Mouse (Mus musculus) kidney, adult 11 months (tissue): ENCODE measurements around the gene Dmrtc2.
"Not testable (repeated sequence)": the region's sequence is repeated elsewhere in the genome, so short reads cannot be mapped to it uniquely, and the experiment has no call there.

Experiments
- DNase-seq: peaks from one replicate; pipeline ENCODE4 v3.0.0; 2022

The Dmrtc2 gene

GRCm38 (mm10) chr7:24869532-24870165 is at the start of gene Dmrtc2, which contains the start of gene Lypd4:
Gene Dmrtc2 (plus strand): TSS chr7:24870057.
Gene Lypd4 (minus strand): TSS chr7:24869941.
- DNase-seq = no peak

GRCm38 (mm10) chr7:24824452-24824851 is 45.4 kb upstream of the Dmrtc2 start:
- DNase-seq = no peak

- DNase-seq = no peak
These were observed 42.7 kb upstream of the Dmrtc2 start for GRCm38 (mm10) chr7:24827181-24827580.

- not testable (repeated sequence) for DNase-seq
These were observed 31.0 kb upstream of the Dmrtc2 start for GRCm38 (mm10) chr7:24838732-24839409.

- DNase-seq = no peak
These were observed 30.4 kb upstream of the Dmrtc2 start for GRCm38 (mm10) chr7:24839410-24839808.

- no peak for DNase-seq
These were observed 29.5 kb upstream of the Dmrtc2 start for GRCm38 (mm10) chr7:24840331-24840730.

- DNase-seq = no peak
These were observed 28.8 kb upstream of the Dmrtc2 start for GRCm38 (mm10) chr7:24841009-24841408.

GRCm38 (mm10) chr7:24844144-24844543 is 25.7 kb upstream of the Dmrtc2 start:
- DNase-seq = no peak

GRCm38 (mm10) chr7:24845181-24845580 is 24.7 kb upstream of the Dmrtc2 start:
- DNase-seq = no peak

GRCm38 (mm10) chr7:24845713-24846112 is 24.1 kb upstream of the Dmrtc2 start:
- DNase-seq = no peak

GRCm38 (mm10) chr7:24846576-24846975 is 23.3 kb upstream of the Dmrtc2 start:
- DNase-seq = not testable (repeated sequence)

GRCm38 (mm10) chr7:24850162-24850561 is 19.7 kb upstream of the Dmrtc2 start:
- peak; percentile 9 for DNase-seq

GRCm38 (mm10) chr7:24850899-24851303 is 19.0 kb upstream of the Dmrtc2 start:
- DNase-seq = peak; percentile 10

- no peak for DNase-seq
These were observed 18.1 kb upstream of the Dmrtc2 start for GRCm38 (mm10) chr7:24851596-24852325.

GRCm38 (mm10) chr7:24852557-24853232 is 17.2 kb upstream of the Dmrtc2 start:
- DNase-seq = no peak

- no peak for DNase-seq
These were observed 16.7 kb upstream of the Dmrtc2 start for GRCm38 (mm10) chr7:24853233-24853563.

- DNase-seq = no peak
These were observed 16.2 kb upstream of the Dmrtc2 start for GRCm38 (mm10) chr7:24853695-24854094.

GRCm38 (mm10) chr7:24856460-24857120 is 13.3 kb upstream of the Dmrtc2 start:
- DNase-seq = no peak

GRCm38 (mm10) chr7:24859234-24859633 is 10.6 kb upstream of the Dmrtc2 start:
- DNase-seq = no peak

GRCm38 (mm10) chr7:24861913-24862312 is 7.9 kb upstream of the Dmrtc2 start, which contains the start of gene Gm9844:
Gene Gm9844 (plus strand): TSS chr7:24862213.
- DNase-seq = no peak

GRCm38 (mm10) chr7:24862853-24863252 is 7.0 kb upstream of the Dmrtc2 start:
- no peak for DNase-seq

- no peak for DNase-seq
These were observed 5.7 kb upstream of the Dmrtc2 start for GRCm38 (mm10) chr7:24864156-24864555.

GRCm38 (mm10) chr7:24869080-24869479 is 777 bp upstream of the Dmrtc2 start:
- no peak for DNase-seq
